Mouse (Mus musculus) myocyte (in vitro differentiated cells): ENCODE data around the gene Isoc2b.
A peak's percentile ranks its signal among the peaks of the same experiment; 100 is the strongest.

Experiments used
- E2F4 ChIP-seq: IDR thresholded peaks from one replicate; pipeline ENCODE4 v1.6.1; 2011; ENCODE audit warnings: mild to moderate bottlenecking, control low read depth, moderate library complexity; ENCODE audit not compliant: insufficient read depth
- MYOG ChIP-seq, 3 experiments: IDR thresholded peaks; one replicate each; pipeline ENCODE4 v1.6.1; 2011; ENCODE audit warnings: control low read depth in 2 of 3, low read depth in 2 of 3, mild to moderate bottlenecking in 2 of 3; ENCODE audit not compliant: insufficient read length in 2 of 3, control insufficient read depth in 1 of 3, insufficient read depth in 1 of 3
- POLR2A ChIP-seq: IDR thresholded peaks from one replicate; pipeline ENCODE4 v1.6.1; 2011; ENCODE audit warnings: low read depth, mild to moderate bottlenecking, control low read depth, moderate library complexity; ENCODE audit not compliant: insufficient read length
- POLR2AphosphoS2 ChIP-seq: IDR thresholded peaks from one replicate; pipeline ENCODE4 v1.6.1; 2011; ENCODE audit warnings: low read depth, control low read depth; ENCODE audit not compliant: insufficient read length
- TCF12 ChIP-seq: IDR thresholded peaks from one replicate; pipeline ENCODE4 v1.6.1; 2011; ENCODE audit warnings: mild to moderate bottlenecking, control low read depth; ENCODE audit not compliant: poor library complexity, insufficient read depth, severe bottlenecking

GRCm38 (mm10) chr7:4865579-4866493, 4.2 kb downstream of the Isoc2b start:
- no peak for TF ChIP-seq TCF12
- TF ChIP-seq MYOG (IDR thresholded peaks at IDR 0.05; ENCODE audit: control insufficient read depth in 1 of 3, insufficient read depth in 1 of 3, insufficient read length in 2 of 3, low read depth in 2 of 3), result no peak
- peak; percentile 51 for TF ChIP-seq POLR2A
- no peak for TF ChIP-seq E2F4
- TF ChIP-seq POLR2AphosphoS2, result no peak
